Mouse (Mus musculus): Measurements from ENCODE around the gene Sorbs1. TPM values are rescaled to one million over a fixed set of nuclear protein-coding genes. Genes with fewer than 3 reads are reported as not detected.

Sorbs1 gene
- total and polyA plus RNA-seq, 2 experiments from 2014 or later: 140 to 153 TPM

- H3K4me1 ChIP-seq (ENCODE audit: control insufficient read depth, insufficient read depth): peaks cover 10% of the 10 kb centered on the region
- DNase-seq (ENCODE audit: low spot score) (no peak), ATAC-seq (ENCODE audit: insufficient read depth, low read depth) (peak; percentile 36; the same call in 1 of the 2 replicates)
- no peaks in the 10 kb centered on the region for H3K9me3 ChIP-seq (replicated peaks; ENCODE audit: control insufficient read depth, low read length)
- H3K36me3 ChIP-seq (replicated peaks; ENCODE audit: control insufficient read depth, insufficient read depth, low read length): peaks cover 61% of the 10 kb centered on the region
- no peaks in the 10 kb centered on the region for H3K27me3 ChIP-seq (ENCODE audit: control insufficient read depth, insufficient read depth, low read length)
- TF ChIP-seq EP300 (IDR thresholded peaks at IDR 0.05; ENCODE audit: low read depth): no peak
- no peak for TF ChIP-seq CTCF (IDR thresholded peaks at IDR 0.05; ENCODE audit: low read depth)
- H3K9ac ChIP-seq (replicated peaks; ENCODE audit: low read depth, low read length): no peak overlapping the region
- no peak overlapping the region for H3K4me2 ChIP-seq (ENCODE audit: low read depth, low read length)
- 14% methylated on average over 4 of the region's 4 CpGs for WGBS
- H3K4me3 ChIP-seq (ENCODE audit: low read depth, low read length): no peak overlapping the region
- peak overlapping the region; percentile 74 for H3K27ac ChIP-seq (ENCODE audit: low read depth)
These were observed 215.8 kb downstream of the Sorbs1 start for GRCm38 (mm10) chr19:40297798-40298144.

- H3K4me2 ChIP-seq (ENCODE audit: low read depth, low read length): no peak overlapping the region
- peaks cover 61% of the 10 kb centered on the region for H3K36me3 ChIP-seq (replicated peaks; ENCODE audit: control insufficient read depth, insufficient read depth, low read length)
- no peak overlapping the region for H3K4me3 ChIP-seq (ENCODE audit: low read depth, low read length)
- TF ChIP-seq EP300 (IDR thresholded peaks at IDR 0.05; ENCODE audit: low read depth) (no peak), CTCF (IDR thresholded peaks at IDR 0.05; ENCODE audit: low read depth) (no peak)
- H3K27ac ChIP-seq (ENCODE audit: low read depth): peak overlapping the region; percentile 74
- H3K27me3 ChIP-seq (ENCODE audit: control insufficient read depth, insufficient read depth, low read length): no peaks in the 10 kb centered on the region
- H3K9me3 ChIP-seq (replicated peaks; ENCODE audit: control insufficient read depth, low read length): no peaks in the 10 kb centered on the region
- ATAC-seq (ENCODE audit: insufficient read depth, low read depth) (peak; percentile 64), DNase-seq (ENCODE audit: low spot score) (peak; percentile 55)
- peaks cover 10% of the 10 kb centered on the region for H3K4me1 ChIP-seq (ENCODE audit: control insufficient read depth, insufficient read depth)
- 54% methylated on average over 7 of the region's 7 CpGs for WGBS
- no peak overlapping the region for H3K9ac ChIP-seq (replicated peaks; ENCODE audit: low read depth, low read length)
These were observed 216.3 kb downstream of the Sorbs1 start for GRCm38 (mm10) chr19:40297078-40297797.

- no peak overlapping the region for H3K4me2 ChIP-seq (ENCODE audit: low read depth, low read length)
- no peaks in the 10 kb centered on the region for H3K27me3 ChIP-seq (ENCODE audit: control insufficient read depth, insufficient read depth, low read length)
- H3K27ac ChIP-seq (ENCODE audit: low read depth): no peak overlapping the region
- ATAC-seq (ENCODE audit: insufficient read depth, low read depth): no peak
- H3K4me3 ChIP-seq (ENCODE audit: low read depth, low read length): no peak overlapping the region
- no peak overlapping the region for H3K9ac ChIP-seq (replicated peaks; ENCODE audit: low read depth, low read length)
- no peak for DNase-seq (ENCODE audit: low spot score)
- H3K4me1 ChIP-seq (ENCODE audit: control insufficient read depth, insufficient read depth): peaks cover 10% of the 10 kb centered on the region
- H3K9me3 ChIP-seq (replicated peaks; ENCODE audit: control insufficient read depth, low read length): no peaks in the 10 kb centered on the region
- TF ChIP-seq CTCF (IDR thresholded peaks at IDR 0.05; ENCODE audit: low read depth) (no peak), EP300 (IDR thresholded peaks at IDR 0.05; ENCODE audit: low read depth) (no peak)
- H3K36me3 ChIP-seq (replicated peaks; ENCODE audit: control insufficient read depth, insufficient read depth, low read length): peaks cover 32% of the 10 kb centered on the region
- WGBS: 83% methylated on average over 1 of the region's 1 CpGs
These were observed 219.3 kb downstream of the Sorbs1 start for GRCm38 (mm10) chr19:40294231-40294630.

DNA sequence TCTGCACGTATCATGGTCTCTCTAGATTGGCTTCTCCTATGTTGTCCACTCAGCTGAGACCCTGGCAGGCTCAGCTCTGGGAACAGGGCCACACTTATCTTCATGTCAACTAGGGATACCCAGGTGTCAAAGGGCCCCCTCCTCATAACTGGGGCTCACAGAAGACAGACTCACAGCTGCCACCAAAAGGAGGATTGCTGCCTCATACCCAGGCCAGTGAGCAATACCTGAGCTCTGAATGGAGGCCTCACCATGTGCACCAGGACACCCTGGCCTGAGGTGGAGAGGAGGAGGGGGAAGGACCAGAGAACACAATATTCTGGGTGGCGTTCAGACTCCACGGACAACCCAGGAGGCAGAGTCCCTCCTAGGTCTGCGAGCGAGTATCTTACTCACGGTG lies 219.8 kb downstream of the Sorbs1 start:
- Histone ChIP-seq H3K4me2 (ENCODE audit: low read depth, low read length) (no peak overlapping the region), H3K27ac (ENCODE audit: low read depth) (no peak overlapping the region), H3K36me3 (replicated peaks; ENCODE audit: control insufficient read depth, insufficient read depth, low read length) (peaks cover 27% of the 10 kb centered on the region), H3K27me3 (ENCODE audit: control insufficient read depth, insufficient read depth, low read length) (no peaks in the 10 kb centered on the region), H3K9me3 (replicated peaks; ENCODE audit: control insufficient read depth, low read length) (no peaks in the 10 kb centered on the region), H3K4me3 (ENCODE audit: low read depth, low read length) (no peak overlapping the region), H3K9ac (replicated peaks; ENCODE audit: low read depth, low read length) (no peak overlapping the region), H3K4me1 (ENCODE audit: control insufficient read depth, insufficient read depth) (peaks cover 10% of the 10 kb centered on the region)
- ATAC-seq (ENCODE audit: insufficient read depth, low read depth): no peak
- no peak for DNase-seq (ENCODE audit: low spot score)
- WGBS: 93% methylated on average over 6 of the region's 6 CpGs
- TF ChIP-seq EP300 (IDR thresholded peaks at IDR 0.05; ENCODE audit: low read depth) (no peak), CTCF (IDR thresholded peaks at IDR 0.05; ENCODE audit: low read depth) (no peak)

DNA sequence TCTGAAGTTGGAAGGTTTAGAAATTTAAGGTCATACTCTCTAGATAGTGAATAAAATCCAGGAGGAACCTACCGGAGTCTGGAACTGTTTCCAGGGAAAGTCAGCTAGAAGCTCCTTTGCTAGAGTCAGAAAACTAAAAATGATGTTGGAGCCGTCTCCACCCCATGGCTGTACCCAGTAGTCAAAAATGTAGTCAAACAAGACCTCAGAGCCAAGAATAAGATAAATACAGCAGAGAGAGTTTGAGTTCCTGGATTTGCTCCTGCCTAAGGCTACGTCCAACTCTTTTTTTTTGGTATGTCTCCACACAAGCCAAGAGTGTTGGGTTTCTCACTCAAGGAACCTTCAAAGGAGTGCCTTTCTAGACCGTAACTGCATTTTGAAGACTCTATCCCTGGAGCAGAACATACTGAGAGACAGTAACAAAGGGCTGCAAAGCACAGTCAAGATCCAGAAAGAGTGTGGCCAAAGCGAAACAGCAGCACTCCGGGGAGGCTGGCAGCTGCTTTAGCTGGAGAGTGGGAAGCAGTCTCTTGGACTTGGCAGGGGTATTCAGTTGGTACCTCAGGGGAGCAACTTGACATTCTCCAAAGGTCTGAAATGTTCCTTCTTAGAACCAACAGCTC lies 223.4 kb downstream of the Sorbs1 start:
- Histone ChIP-seq H3K4me1 (ENCODE audit: control insufficient read depth, insufficient read depth) (no peaks in the 10 kb centered on the region), H3K4me3 (ENCODE audit: low read depth, low read length) (no peak overlapping the region), H3K4me2 (ENCODE audit: low read depth, low read length) (no peak overlapping the region), H3K9ac (replicated peaks; ENCODE audit: low read depth, low read length) (no peak overlapping the region), H3K27me3 (ENCODE audit: control insufficient read depth, insufficient read depth, low read length) (no peaks in the 10 kb centered on the region), H3K36me3 (replicated peaks; ENCODE audit: control insufficient read depth, insufficient read depth, low read length) (peaks cover 20% of the 10 kb centered on the region), H3K27ac (ENCODE audit: low read depth) (peak overlapping the region; percentile 5; the same call in 1 of the 2 replicates), H3K9me3 (replicated peaks; ENCODE audit: control insufficient read depth, low read length) (no peaks in the 10 kb centered on the region)
- DNase-seq (ENCODE audit: low spot score) (no peak), ATAC-seq (ENCODE audit: insufficient read depth, low read depth) (no peak)
- TF ChIP-seq CTCF (IDR thresholded peaks at IDR 0.05; ENCODE audit: low read depth): no peak
- TF ChIP-seq EP300 (IDR thresholded peaks at IDR 0.05; ENCODE audit: low read depth): no peak
- WGBS: 83% methylated on average over 6 of the region's 6 CpGs
